Mouse (Mus musculus) sigmoid colon, adult 10 weeks (tissue): ENCODE results near the gene Olfr1278. TPM values are rescaled to one million over a fixed set of nuclear protein-coding genes. Genes with fewer than 3 reads are reported as not detected.

Experiments
- polyA plus RNA-seq: library from polyadenylated mRNA; stranded (reverse); fragments of 350-450 nt; fragmentation: Illumina TruSeq; extraction: RNeasy Lipid Tissue Mini Kit (QIAGEN cat#74804); gene quantifications from one replicate; pipeline ENCODE4 v1.2.3, GENCODE M21; 2014; ENCODE audit warnings: low read depth, low replicate concordance

The Olfr1278 gene
- not detected for polyA plus RNA-seq

DNA sequence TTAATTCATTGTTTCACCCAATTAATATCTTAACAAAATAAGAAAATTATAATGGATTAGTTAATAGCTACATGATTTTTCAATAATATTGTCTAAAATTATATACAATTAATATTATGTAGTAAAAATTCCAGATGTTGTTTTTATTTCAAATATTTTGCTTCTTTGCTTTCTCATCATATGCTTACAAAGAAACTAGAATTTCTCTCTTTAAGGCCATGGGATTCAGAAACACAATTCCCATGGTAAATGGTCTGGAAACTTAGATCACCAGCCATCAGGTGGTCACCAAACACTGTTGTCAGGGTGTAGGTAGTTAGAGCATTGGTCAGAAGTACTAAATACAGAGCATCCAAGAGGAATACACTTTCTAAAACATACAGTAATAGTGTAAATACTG lies at the start of gene Olfr1278:
TSS of gene Olfr1278 (plus strand) at position 301 of the 400 bp plus-strand sequence.

DNA sequence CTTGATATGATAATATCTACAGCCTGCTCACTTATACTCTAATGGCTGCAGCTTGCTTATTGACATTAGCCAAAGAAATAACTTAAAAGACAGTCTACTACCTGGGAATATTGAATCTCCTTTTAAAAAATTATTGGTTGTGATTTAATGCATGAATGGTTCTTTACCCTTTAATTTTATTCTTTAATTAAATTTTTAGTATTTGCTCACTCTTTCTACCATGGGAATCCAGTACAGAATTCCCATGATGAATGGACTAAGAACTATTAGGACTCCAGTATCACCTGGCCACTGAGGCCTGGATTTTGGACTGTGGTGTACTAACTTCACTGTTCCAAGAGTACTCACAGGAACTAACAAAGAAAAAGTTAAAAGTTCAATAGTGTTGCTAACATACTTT lies 35.7 kb upstream of the Olfr1278 start, which contains the start of gene Olfr1276:
TSS of gene Olfr1276 (plus strand) at position 301 of the 400 bp plus-strand sequence.

DNA sequence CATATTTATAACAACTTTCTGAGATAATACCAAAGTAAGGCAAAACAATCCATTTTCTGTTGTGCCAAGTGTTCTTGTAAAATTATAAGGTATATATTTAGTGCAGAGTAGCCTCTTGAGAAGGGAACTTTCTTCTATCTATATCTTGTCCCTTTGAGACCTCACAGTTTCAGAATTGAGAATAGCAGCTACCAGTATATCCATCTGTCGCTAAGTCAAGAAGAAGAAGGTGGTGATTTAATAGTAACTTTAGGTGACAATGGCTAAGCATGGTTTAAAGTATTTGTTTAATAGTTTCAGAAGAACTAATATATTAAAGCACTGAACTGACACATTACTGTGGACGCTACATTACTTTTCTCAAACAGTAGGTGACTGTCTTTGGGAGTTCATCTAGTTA lies 15.9 kb upstream of the Olfr1278 start, which contains the start of gene Olfr1277:
TSS of gene Olfr1277 (minus strand) at position 101 of the 400 bp plus-strand sequence.

DNA sequence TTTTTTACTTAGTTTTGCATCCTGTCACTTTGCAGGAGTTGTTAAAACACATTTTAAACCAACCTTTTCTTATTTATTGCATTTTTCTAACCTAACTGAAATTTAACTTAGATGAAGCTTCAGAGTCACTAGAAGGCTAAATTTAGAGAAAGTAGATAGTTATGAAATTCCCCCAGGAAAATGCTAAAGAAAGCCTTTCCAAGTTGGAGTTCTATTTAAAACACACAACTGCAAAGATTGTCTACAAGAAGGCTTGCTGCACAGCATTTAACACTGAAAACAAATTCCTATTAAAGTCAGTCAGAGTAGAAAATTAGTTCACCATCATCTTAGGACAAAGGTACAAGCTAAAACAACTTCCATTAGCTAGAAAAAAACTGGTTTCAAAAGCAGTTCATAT lies 10.4 kb downstream of the Olfr1278 start, which contains the start of gene Olfr1279:
TSS of gene Olfr1279 (plus strand) at position 262 of the 400 bp plus-strand sequence.

DNA sequence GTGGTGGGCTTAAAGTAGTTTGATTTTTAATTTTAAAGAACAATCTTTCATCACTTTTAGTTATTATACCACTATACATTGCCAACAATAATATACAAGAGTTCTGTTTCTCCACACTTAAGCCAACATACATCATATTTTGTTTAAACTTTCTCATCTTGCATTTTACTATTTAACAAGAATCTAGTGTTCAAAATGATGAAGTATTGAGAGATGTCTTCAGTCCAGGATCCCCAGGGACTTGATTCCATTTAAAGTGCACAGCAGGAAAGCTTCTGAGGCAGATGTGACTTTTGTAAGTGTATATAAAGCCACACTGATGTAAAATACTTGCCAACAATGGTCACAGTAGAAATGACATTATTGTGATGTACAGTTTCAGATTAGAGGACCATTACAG lies 23.8 kb downstream of the Olfr1278 start, which contains the start of gene Olfr1280:
TSS of gene Olfr1280 (plus strand) at position 301 of the 400 bp plus-strand sequence.

DNA sequence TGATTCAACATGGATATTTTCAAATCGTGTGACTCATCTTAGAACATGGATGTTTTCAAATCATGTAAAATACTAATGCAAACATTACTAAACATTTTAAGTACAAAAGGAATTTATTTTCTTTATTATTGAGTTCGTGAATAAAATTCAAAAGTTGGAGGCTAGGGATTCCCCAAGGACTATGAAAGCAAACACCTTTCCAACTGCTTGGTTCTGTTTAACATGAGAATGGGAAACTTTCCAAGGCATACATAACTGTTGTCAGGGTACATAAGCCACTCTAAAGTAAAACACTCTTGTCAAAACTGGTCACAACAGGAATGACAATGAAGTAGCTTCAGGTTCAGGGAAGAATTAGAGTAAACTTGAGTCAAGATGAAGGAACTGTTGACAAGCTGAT lies 36.3 kb downstream of the Olfr1278 start, which contains the start of gene Olfr1281:
TSS of gene Olfr1281 (plus strand) at position 301 of the 400 bp plus-strand sequence.

DNA sequence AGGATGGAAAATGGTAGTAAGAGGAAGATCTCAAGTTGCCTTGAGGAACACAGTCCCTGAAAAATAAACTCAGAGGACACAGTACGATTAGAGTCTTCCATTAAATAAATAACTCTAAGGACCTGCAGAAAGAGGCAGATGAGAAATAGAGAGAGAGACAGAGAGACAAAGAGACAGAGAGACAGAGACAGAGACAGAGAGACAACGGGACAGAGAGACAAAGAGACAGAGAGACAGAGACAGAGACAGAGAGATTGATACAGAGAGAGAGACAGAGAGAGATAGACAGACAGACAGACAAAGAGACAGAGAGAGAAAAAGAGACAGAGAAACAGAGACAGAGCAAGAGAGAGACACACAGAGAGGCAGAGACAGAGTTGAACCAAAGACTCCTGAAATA lies 46.0 kb downstream of the Olfr1278 start, which contains the start of gene Olfr1282:
TSS of gene Olfr1282 (minus strand) at position 101 of the 400 bp plus-strand sequence.

Other genes starting within 250 kb of the Olfr1278 start
- not detected for gene Gm13941, start 184.2 kb upstream of the Olfr1278 start, polyA plus RNA-seq
- not detected for gene Gm15130, start 137.2 kb upstream of the Olfr1278 start, polyA plus RNA-seq
- not detected for gene 4930430A15Rik, start 60.5 kb upstream of the Olfr1278 start, polyA plus RNA-seq
- not detected for gene Olfr1275, start 54.9 kb upstream of the Olfr1278 start, polyA plus RNA-seq
- not detected for gene Olfr1276, start 35.6 kb upstream of the Olfr1278 start, polyA plus RNA-seq
- gene Olfr1277, start 16.0 kb upstream of the Olfr1278 start, polyA plus RNA-seq: not detected
- gene Olfr1279, start 10.5 kb downstream of the Olfr1278 start, polyA plus RNA-seq: not detected
- not detected for gene Olfr1280, start 23.9 kb downstream of the Olfr1278 start, polyA plus RNA-seq
- gene Olfr1281, start 36.4 kb downstream of the Olfr1278 start, polyA plus RNA-seq: not detected
- gene Olfr1282, start 45.9 kb downstream of the Olfr1278 start, polyA plus RNA-seq: not detected
- gene Olfr1283, start 76.7 kb downstream of the Olfr1278 start, polyA plus RNA-seq: not detected
- not detected for gene Olfr1284, start 85.4 kb downstream of the Olfr1278 start, polyA plus RNA-seq
- not detected for gene Olfr1286, start 133.0 kb downstream of the Olfr1278 start, polyA plus RNA-seq
- gene Olfr1287, start 159.0 kb downstream of the Olfr1278 start, polyA plus RNA-seq: not detected
- gene Olfr1288, start 184.0 kb downstream of the Olfr1278 start, polyA plus RNA-seq: not detected
- not detected for gene Olfr1289, start 190.7 kb downstream of the Olfr1278 start, polyA plus RNA-seq
- gene Olfr1290, start 203.7 kb downstream of the Olfr1278 start, polyA plus RNA-seq: not detected
- not detected for gene Olfr1291-ps1, start 207.0 kb downstream of the Olfr1278 start, polyA plus RNA-seq
- gene Olfr1293-ps, start 235.1 kb downstream of the Olfr1278 start, polyA plus RNA-seq: not detected